Mouse (Mus musculus) gastrocnemius, postnatal 36 days (tissue): Measurements from ENCODE around the gene Smim5. TPM values are rescaled to one million over a fixed set of nuclear protein-coding genes. Genes with fewer than 3 reads are reported as not detected.

Source experiments
- DNase-seq, 2 experiments: peaks; one replicate each; pipeline ENCODE4 v3.0.0; 2022
- intact Hi-C: fragments of 180-260 bp; cut with DNase I; formaldehyde crosslinking; loops from one replicate; pipeline ENCODE4 v1.15.1; 2025
- total RNA-seq, 2 experiments: library from RNA; stranded (reverse); gene quantifications; 2 replicates each; pipeline ENCODE4 v1.2.3; 2021

Smim5 gene
- total RNA-seq, 2 experiments from 2014 or later: 0.46 to 0.84 TPM

- intact Hi-C loops: no loop called here
- no peak for DNase-seq
Observed at GRCm38 (mm10) chr11:115920110-115920818, 20.5 kb downstream of the Smim5 start.

DNA sequence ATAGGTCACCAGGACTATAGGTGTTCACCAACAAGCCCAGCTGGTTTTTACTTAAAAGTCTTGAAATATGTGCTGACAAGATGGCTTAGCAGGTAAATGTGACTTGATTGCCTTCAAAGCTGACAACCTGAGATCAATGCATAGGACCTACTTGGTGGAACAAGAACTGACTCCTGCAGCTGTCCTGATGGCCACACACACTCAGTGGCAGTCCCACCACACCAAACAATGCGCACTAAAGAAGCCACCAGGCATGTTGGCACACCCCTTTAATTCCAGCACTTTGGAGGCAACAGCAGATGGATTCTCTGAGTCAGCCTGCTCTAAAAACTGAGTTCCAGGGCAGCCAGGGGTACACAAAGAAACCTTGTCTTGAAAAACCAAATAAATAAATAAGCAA, 22.2 kb downstream of the Smim5 start:
- DNase-seq: no peak
- intact Hi-C loops: no loop called here

DNA sequence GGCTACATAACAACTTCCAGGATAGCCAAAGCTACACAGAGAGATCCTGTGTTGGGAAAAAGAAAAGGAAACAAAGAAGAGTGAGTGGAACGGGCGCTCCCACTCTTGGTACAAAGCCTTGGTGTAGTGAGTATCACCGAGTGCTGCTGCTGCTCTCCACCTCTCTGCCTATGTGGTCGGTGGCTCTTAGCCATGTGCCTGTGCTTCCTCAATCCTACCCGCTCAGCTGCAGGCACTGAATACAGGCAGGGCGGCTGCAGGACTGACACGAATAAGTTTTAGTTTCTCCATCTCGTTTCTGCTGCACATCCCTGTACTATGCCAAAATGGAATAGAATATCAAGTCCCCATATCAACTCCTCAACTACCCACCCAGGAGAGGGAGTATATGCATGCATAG, 29.3 kb downstream of the Smim5 start:
- no peak for DNase-seq
- intact Hi-C loops: no loop called here

DNA sequence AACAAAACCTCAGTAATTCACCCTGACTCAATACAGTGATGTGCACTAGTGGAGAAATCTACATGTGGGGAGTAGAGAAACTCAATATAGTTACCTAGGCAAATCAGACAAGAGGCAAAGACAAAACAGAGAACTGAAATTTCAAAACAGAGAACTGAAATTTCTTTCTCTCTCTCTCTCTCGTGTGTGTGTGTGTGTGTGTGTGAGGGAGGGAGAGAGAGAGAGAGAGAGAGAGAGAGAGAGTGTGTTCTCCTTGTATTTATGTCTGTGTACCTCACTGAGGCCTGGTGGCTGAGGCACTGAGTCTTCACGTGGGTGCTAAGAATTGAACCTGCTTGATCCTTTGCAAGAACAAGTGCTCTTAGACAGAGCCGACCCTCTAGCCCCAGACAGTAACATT, 30.1 kb downstream of the Smim5 start:
- intact Hi-C loops: no loop called here

GRCm38 (mm10) chr11:115931235-115931634, 31.5 kb downstream of the Smim5 start:
- intact Hi-C loops: no loop called here
- no peak for DNase-seq

More for the DNA sequence above, 30.1 kb downstream of the Smim5 start:
- no peak for DNase-seq

- intact Hi-C loops: no loop called here
- DNase-seq: peak; percentile 92 to 95
Observed at GRCm38 (mm10) chr11:115933108-115933746, 33.5 kb downstream of the Smim5 start, which contains the start of the genes Sap30bp and Recql5. Gene Sap30bp (plus strand): TSS chr11:115933282. Gene Recql5 (minus strand): TSS chr11:115933477.

GRCm38 (mm10) chr11:115933747-115934110, 34.0 kb downstream of the Smim5 start:
- intact Hi-C loops: no loop called here

DNA sequence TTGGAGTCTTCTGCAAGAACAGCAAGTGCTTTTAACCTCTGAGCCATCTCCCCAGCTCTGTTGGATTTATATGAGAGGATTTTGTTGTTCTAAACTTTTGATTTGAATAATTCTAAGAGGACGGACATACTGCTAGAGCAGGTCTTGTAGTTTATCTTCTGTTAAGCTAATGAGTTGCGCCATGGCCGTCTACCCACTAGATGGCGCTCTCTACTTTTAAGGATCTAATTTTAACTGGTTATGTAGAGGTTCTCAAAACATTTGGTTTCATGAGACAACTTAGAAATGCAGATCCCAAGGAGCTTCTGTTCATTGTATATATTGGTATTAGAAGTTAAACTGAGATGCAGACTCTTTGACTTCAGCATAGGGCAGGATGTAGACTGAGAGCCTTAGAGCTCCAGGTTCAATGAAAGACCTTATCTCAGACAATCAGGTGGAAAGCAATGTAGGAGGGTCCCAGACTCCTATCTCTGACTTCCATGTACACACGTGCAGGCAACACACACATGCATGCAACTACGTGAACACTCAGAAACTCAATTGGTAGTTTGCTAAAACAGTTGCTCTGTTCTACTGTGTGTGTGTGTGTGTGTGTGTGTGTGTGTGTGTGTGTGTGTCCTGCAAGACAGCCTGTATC, 40.0 kb downstream of the Smim5 start:
- intact Hi-C loops: loop anchor here (2.0 kb wide), 1 partner anchor 61 kb away; no protein-coding TSS in a partner anchor
- DNase-seq: peak; percentile 45 to 47

More at GRCm38 (mm10) chr11:115933747-115934110, 34.0 kb downstream of the Smim5 start:
- no peak for DNase-seq

- DNase-seq: no peak
- intact Hi-C loops: no loop called here
Observed at GRCm38 (mm10) chr11:115941980-115942379, 42.2 kb downstream of the Smim5 start.

DNA sequence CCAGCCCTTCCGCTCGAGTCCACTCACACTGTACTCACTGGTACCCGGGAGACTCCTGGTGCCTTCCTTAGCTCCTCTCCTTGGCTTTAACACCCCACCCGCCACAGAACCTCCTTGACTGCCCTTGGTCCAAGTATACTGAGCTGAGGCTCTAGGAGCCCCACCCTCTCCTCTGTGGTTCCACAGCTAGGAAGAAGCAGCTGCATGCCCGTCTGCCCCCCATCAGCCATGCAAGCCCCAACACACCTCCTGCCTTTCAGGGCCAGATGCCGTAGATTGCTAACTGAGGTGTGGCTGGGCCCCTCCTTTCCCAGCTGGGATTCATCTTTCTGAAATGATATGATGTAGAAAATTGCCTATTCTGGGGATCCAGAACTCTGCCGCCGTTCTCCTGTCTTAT, 45.5 kb downstream of the Smim5 start:
- intact Hi-C loops: no loop called here
- DNase-seq: no peak

- intact Hi-C loops: no loop called here
- no peak for DNase-seq
Observed at GRCm38 (mm10) chr11:115946221-115946828, 46.6 kb downstream of the Smim5 start.

DNA sequence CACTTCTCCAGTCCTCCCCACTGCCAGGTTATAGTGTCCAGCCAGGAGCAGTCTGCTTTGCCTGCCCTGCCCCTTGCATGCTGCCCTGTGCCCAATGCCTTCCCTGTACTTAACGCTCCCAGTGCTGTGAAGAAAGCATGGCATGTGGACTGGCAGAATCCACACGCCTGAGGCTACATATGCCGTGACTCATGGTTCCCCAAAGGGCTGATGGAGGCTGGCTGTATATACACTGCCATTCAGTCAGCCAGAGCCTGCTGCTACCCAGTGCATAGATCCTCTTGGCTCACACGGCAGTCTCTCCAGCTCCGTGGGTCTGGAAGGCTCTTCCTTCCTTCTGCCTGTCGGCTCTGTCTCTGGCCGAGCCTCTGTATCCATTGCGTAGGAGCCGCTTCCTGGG, 48.5 kb downstream of the Smim5 start:
- no peak for DNase-seq
- intact Hi-C loops: no loop called here

- no peak for DNase-seq
- intact Hi-C loops: no loop called here
Observed at GRCm38 (mm10) chr11:115950719-115951118, 51.0 kb downstream of the Smim5 start.

GRCm38 (mm10) chr11:115954712-115955111, 54.9 kb downstream of the Smim5 start:
- DNase-seq: no peak
- intact Hi-C loops: no loop called here

DNA sequence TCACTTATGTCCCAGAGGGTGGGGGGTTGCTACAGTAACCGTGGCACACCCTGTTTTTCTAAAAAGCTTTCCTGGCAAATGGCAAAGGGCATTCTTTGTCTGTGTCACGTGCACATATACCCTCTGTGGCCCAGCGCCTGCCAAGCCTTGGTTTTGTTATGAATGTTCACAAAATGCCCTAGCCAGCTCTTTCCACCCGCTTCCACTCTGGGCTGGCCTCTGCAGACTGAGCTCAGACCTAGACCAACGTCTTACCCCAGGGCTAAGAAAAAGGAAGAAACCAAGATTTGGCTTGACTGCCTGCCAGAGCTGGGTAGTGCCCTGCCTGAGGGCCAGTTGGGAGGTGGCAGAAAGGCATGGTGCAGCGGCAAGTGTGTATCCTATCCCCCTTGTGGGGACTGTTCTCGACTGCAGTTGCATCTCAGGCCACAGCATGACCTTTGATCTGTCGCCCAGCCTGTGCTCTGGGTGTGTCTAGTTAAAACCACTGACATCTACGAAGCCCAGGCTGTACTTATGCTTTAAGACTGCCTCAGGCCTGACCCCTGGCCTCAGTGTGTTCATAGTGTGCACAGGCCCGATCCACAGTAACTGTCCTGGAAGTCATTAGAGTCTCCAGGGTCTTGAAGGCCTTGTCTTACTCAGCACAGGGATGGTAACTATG, 55.6 kb downstream of the Smim5 start:
- intact Hi-C loops: no loop called here
- DNase-seq: peak in 1 of 2 experiments; percentile 11

Other genes starting within 250 kb of the Smim5 start
- 10 to 100 TPM; 56.4 to 65.7 TPM for gene Grb2, start 191.4 kb upstream of the Smim5 start, total RNA-seq
- 10 to 100 TPM; 73.1 to 79.5 TPM for gene Tmem94, start 134.5 kb upstream of the Smim5 start, total RNA-seq
- gene Caskin2, start 86.3 kb upstream of the Smim5 start, total RNA-seq: 10 to 100 TPM; 12.6 to 13.3 TPM
- 1 to 10 TPM; 4.6 to 6.0 TPM for gene Tsen54, start 85.2 kb upstream of the Smim5 start, total RNA-seq
- 1 to 10 TPM; 6.5 to 9.9 TPM for gene Llgl2, start 75.9 kb upstream of the Smim5 start, total RNA-seq
- gene Myo15b, start 41.6 kb upstream of the Smim5 start, total RNA-seq: not detected
- gene Smim6, start 12.1 kb downstream of the Smim5 start, total RNA-seq: not detected
- gene Sap30bp, start 33.3 kb downstream of the Smim5 start, total RNA-seq: 10 to 100 TPM; 11.5 to 11.6 TPM
- 1 to 10 TPM; 4.5 to 6.9 TPM for gene Recql5, start 33.5 kb downstream of the Smim5 start, total RNA-seq
- 1 to 10 TPM; 1.9 to 3.3 TPM for gene Itgb4, start 74.7 kb downstream of the Smim5 start, total RNA-seq
- 1 to 10 TPM; 3.0 to 3.8 TPM for gene Galk1, start 112.8 kb downstream of the Smim5 start, total RNA-seq
- 10 to 100 TPM; 56.1 to 75.3 TPM for gene H3f3b, start 128.0 kb downstream of the Smim5 start, total RNA-seq
- gene Unk, start 130.4 kb downstream of the Smim5 start, total RNA-seq: 1 to 10 TPM; 6.0 to 7.1 TPM
- gene Unc13d, start 178.0 kb downstream of the Smim5 start, total RNA-seq: under 1 TPM; 0.30 to 0.48 TPM
- gene Wbp2, start 187.0 kb downstream of the Smim5 start, total RNA-seq: 10 to 100 TPM; 70.1 to 71.0 TPM
- gene Trim47, start 227.2 kb downstream of the Smim5 start, total RNA-seq: 1 to 10 TPM; 9.1 to 9.3 TPM
- 1 to 10 TPM; 4.1 to 4.8 TPM for gene Trim65, start 231.2 kb downstream of the Smim5 start, total RNA-seq
- 10 to 100 TPM; 49.4 to 49.9 TPM for gene Mrpl38, start 238.9 kb downstream of the Smim5 start, total RNA-seq